Mouse (Mus musculus) cortical plate, adult 2 months (tissue): ENCODE measurements around the gene Il10rb.

Experiments used
- CTCF ChIP-seq: fragments of 200-500 bp; IDR thresholded peaks from 2 replicates; pipeline ENCODE4 v1.5.1; 2011; ENCODE audit warnings: mild to moderate bottlenecking, control low read depth, low read length; ENCODE audit not compliant: insufficient read depth; ENCODE audit errors: extremely low read depth
- POLR2A ChIP-seq: fragments of 200-500 bp; IDR thresholded peaks from 2 replicates; pipeline ENCODE4 v1.6.1; 2011; ENCODE audit warnings: mild to moderate bottlenecking, low read length, control low read depth; ENCODE audit not compliant: insufficient read depth; ENCODE audit errors: extremely low read depth

DNA sequence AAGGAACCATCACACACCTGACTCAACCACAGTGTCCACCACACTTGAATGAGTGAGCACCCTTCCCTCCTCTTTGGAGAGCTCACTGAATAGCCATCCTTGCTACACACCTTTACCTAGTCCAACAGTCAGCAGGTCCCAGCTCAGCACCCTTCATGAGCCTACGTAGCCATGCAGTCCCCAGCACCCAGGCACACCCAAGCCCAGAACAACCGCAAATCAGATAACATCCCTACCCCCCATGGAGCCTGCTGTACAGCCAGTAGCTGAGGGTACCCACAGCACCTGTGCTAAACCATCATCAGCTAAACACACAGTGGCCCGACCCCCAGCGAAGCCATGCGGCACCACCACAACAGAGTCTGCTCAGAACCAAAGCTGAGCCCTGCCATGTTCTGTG lies 42.1 kb downstream of the Il10rb start:
- TF ChIP-seq POLR2A (no peak), CTCF (no peak)
